Mouse (Mus musculus) neural tube, embryonic 15.5 days (tissue): ENCODE measurements around the gene Pwwp2b. TPM values are rescaled to one million over a fixed set of nuclear protein-coding genes. Genes with fewer than 3 reads are reported as not detected.

Experiments used
- ATAC-seq: fragments of 200-750 bp; cut with Nextera tagmentation; 2 replicates; pipeline ENCODE4 v1.8.0; 2017; ENCODE audit warnings: mild to moderate bottlenecking, moderate TSS enrichment, moderate library complexity; ENCODE audit not compliant: low FRiP score
- H3K27ac ChIP-seq: fragments of 300-500 bp; sonication (generic); replicated peaks from 2 replicates; pipeline ENCODE4 v1.5.1; 2015; ENCODE audit warnings: mild to moderate bottlenecking, inconsistent platforms
- H3K27me3 ChIP-seq: fragments of 300-500 bp; sonication (generic); replicated peaks from 2 replicates; pipeline ENCODE4 v1.6.1; 2015; ENCODE audit warnings: inconsistent platforms
- H3K36me3 ChIP-seq: fragments of 300-500 bp; sonication (generic); 2 replicates; pipeline ENCODE4 v1.6.1; 2015; ENCODE audit warnings: inconsistent platforms
- H3K4me1 ChIP-seq: fragments of 300-500 bp; sonication (generic); 2 replicates; pipeline ENCODE4 v1.6.1; 2015; ENCODE audit warnings: inconsistent platforms
- H3K4me2 ChIP-seq: fragments of 300-500 bp; sonication (generic); 2 replicates; pipeline ENCODE4 v1.6.1; 2015; ENCODE audit warnings: inconsistent platforms, mild to moderate bottlenecking, moderate library complexity
- H3K4me3 ChIP-seq: fragments of 300-500 bp; sonication (generic); replicated peaks from 2 replicates; pipeline ENCODE4 v1.5.1; 2015; ENCODE audit warnings: mild to moderate bottlenecking, inconsistent platforms
- H3K9ac ChIP-seq: fragments of 300-500 bp; sonication (generic); replicated peaks from 2 replicates; pipeline ENCODE4 v1.6.1; 2015; ENCODE audit warnings: mild to moderate bottlenecking, inconsistent platforms
- H3K9me3 ChIP-seq: fragments of 300-500 bp; sonication (generic); replicated peaks from 2 replicates; pipeline ENCODE4 v1.6.1; 2016; ENCODE audit warnings: inconsistent platforms
- WGBS: fragments of 180-500 bp; shearing (Covaris S2); methylation state at CpG from one replicate; pipeline ENCODE4 v1.1.7; 2015; ENCODE audit warnings: mixed read lengths; 5-methylcytosine and 5-hydroxymethylcytosine counted together
- polyA plus RNA-seq: library from polyadenylated mRNA; unstranded; fragments of >200 nt; fragmentation: Nextera tagmentation; extraction: Ambion mirVana; gene quantifications from 2 replicates; pipeline ENCODE4 v1.2.1, GENCODE M21; 2015

The Pwwp2b gene
- polyA plus RNA-seq, 1 experiment from 2014 or later = 5.8 TPM

DNA sequence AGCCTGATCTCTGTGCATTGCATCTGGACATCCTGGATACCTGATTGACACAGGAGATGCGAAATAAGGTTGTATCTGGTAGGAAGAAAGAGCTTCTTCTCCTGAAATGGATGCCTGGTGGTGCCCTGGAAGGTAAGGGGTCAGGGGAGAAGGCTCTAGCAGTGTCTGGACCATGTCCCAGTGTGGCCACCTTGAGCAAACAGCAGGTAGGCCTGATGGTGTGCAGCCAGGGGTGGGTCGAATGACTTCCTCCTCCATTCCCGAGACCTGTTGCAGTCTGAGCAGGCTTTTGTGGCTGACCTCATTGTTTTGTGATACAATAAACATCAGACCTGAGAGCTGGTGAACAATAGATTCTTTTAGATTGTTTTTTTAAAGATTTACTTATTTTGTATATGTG lies 33.8 kb downstream of the Pwwp2b start:
- no peaks in the 10 kb centered on the region for H3K27me3 ChIP-seq
- H3K4me2 ChIP-seq = no peak overlapping the region
- ATAC-seq = no peak
- no peaks in the 10 kb centered on the region for H3K36me3 ChIP-seq
- no peaks in the 10 kb centered on the region for H3K9me3 ChIP-seq
- H3K4me1 ChIP-seq = no peaks in the 10 kb centered on the region
- no peak overlapping the region for H3K4me3 ChIP-seq
- WGBS = 69% methylated on average over 3 of the region's 3 CpGs
- H3K27ac ChIP-seq = no peak overlapping the region
- no peak overlapping the region for H3K9ac ChIP-seq

DNA sequence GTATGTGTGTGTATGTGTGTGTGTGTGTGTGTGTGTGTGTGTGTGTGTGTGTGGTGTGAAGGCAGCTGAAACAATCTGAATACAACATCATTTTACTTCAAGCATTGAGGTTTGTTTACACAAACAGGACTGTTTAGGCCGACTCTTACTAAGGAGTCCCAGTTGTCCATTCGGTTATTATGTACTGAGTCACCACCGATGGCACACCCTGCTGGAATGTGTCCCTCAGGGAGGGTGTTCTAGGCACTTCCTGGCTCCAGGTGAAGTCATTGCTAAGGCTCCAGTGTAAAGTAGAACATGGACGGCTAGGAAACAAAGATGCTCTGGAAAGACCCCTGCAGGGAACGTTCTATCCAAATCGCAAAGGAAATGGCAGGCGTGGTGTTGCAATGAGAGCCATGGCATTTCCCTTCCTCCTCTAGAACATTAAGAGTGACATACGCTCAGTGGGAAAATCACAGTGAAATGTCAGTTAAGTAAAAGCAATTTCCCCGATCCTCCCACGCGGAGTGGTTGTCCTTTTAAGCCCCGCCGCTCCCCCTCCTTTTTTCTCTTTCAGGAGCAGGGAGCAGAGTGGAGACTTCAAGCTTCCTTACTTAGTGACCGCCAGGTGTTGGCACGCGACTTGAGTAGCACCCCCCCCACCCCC lies 37.1 kb downstream of the Pwwp2b start:
- no peak for ATAC-seq
- H3K36me3 ChIP-seq = no peaks in the 10 kb centered on the region
- no peaks in the 10 kb centered on the region for H3K9me3 ChIP-seq
- no peaks in the 10 kb centered on the region for H3K27me3 ChIP-seq
- no peak overlapping the region for H3K4me2 ChIP-seq
- no peaks in the 10 kb centered on the region for H3K4me1 ChIP-seq
- H3K27ac ChIP-seq = no peak overlapping the region
- H3K9ac ChIP-seq = no peak overlapping the region
- H3K4me3 ChIP-seq = no peak overlapping the region
- WGBS = 73% methylated on average over 16 of the region's 16 CpGs

DNA sequence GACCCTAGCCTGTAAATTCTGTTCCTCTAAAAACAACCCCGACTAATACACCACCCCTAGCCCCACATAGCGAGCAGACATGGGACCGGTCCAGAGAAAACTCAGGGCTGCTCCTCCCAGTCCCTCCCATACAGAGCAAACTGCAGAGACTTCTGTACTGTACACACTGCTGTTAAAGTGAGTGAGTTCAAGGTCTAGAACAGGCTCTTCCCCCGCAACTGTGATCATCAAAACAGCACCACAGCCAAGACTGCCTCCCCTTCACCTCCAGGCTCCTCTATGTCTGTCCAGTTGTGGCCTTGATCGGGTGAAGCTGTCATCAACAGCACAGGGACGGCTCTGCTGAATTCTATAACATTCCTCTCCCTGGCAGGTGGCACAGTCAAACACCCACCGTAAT lies 40.3 kb downstream of the Pwwp2b start:
- H3K36me3 ChIP-seq = no peaks in the 10 kb centered on the region
- H3K27ac ChIP-seq = no peak overlapping the region
- H3K27me3 ChIP-seq = no peaks in the 10 kb centered on the region
- H3K4me3 ChIP-seq = no peak overlapping the region
- 79% methylated on average over 7 of the region's 7 CpGs for WGBS
- H3K9ac ChIP-seq = no peak overlapping the region
- ATAC-seq = no peak
- H3K4me2 ChIP-seq = no peak overlapping the region
- H3K9me3 ChIP-seq = no peaks in the 10 kb centered on the region
- H3K4me1 ChIP-seq = no peaks in the 10 kb centered on the region

DNA sequence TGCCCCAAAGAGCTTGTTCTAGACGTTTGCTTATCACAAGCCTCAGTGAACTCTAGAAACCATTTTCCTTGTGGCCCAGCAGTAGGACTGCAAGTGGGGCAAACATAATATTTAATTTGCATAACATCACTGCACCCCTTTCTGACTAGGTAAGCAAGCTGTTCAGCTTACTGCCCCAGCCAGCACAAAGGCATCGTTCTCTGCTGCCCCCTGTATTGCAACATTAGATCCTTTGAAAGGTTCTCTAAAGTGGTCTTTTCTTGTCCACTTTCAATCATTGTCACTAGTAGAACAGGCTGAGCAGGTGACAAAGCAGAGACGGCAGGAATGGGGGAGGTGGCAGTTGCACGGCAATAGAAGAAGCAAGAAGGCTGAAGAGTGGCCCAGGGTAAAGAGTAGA lies 45.1 kb downstream of the Pwwp2b start:
- ATAC-seq = no peak
- WGBS = 42% methylated on average over 4 of the region's 4 CpGs
- no peak overlapping the region for H3K4me2 ChIP-seq

DNA sequence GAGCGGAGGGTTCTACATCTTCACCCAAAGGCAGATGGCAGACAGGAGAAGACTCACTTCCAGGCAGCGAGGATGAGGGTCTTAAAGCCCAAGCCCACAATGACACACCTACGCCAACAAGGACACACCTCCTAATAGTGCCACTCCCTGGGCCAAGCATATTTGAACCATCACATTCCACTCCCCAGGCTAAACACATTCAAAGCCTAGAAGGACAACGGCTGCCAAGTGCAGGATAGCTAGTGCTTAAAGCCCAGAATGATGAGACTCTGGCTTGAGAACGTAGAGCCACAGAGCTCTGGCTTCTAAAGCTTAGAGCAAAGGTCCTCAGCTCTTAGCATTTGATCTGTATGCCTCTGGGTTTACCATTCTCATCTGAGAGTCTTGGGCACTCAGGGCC lies 45.8 kb downstream of the Pwwp2b start:
- 85% methylated on average over 5 of the region's 5 CpGs for WGBS
- Histone ChIP-seq H3K9me3 (no peaks in the 10 kb centered on the region), H3K36me3 (no peaks in the 10 kb centered on the region), H3K27ac (no peak overlapping the region), H3K9ac (no peak overlapping the region), H3K27me3 (0 out of 2 replicates have a peak, but pooled peaks cover 4% of the 10 kb centered on the region), H3K4me3 (no peak overlapping the region), H3K4me1 (peaks cover 1% of the 10 kb centered on the region; the same call in 1 of the 2 replicates), H3K4me2 (no peak overlapping the region)
- no peak for ATAC-seq

More for the DNA sequence above, 45.1 kb downstream of the Pwwp2b start:
- Histone ChIP-seq H3K27me3 (no peaks in the 10 kb centered on the region), H3K4me3 (no peak overlapping the region), H3K9ac (no peak overlapping the region), H3K4me1 (no peaks in the 10 kb centered on the region), H3K36me3 (no peaks in the 10 kb centered on the region), H3K27ac (no peak overlapping the region), H3K9me3 (no peaks in the 10 kb centered on the region)

DNA sequence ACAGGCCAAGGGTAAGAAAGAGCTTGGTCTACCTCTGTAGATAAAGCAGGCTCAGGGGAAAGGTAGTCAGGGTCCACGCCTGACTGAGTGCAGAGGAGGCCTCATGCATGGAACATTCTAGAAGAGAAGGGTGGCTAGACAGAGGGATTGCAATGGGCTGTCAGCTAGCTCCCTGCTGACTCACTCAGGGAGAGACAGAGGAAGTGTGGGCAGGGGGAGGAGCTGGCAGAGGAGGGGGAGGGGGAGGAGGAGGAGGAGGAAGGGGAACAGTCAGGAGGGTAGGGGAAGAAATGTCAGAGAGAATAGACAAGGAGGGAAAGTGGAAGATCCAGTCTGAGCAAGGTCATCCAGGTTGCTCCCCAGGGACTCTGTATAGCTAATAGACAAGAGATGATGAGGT lies 47.4 kb downstream of the Pwwp2b start:
- no peaks in the 10 kb centered on the region for H3K36me3 ChIP-seq
- peaks cover 5% of the 10 kb centered on the region; the same call in 1 of the 2 replicates for H3K4me1 ChIP-seq
- no peaks in the 10 kb centered on the region for H3K9me3 ChIP-seq
- H3K27me3 ChIP-seq = 0 out of 2 replicates have a peak, but pooled peaks cover 4% of the 10 kb centered on the region
- ATAC-seq = no peak
- H3K9ac ChIP-seq = no peak overlapping the region
- WGBS = 80% methylated on average over 1 of the region's 1 CpGs
- H3K27ac ChIP-seq = no peak overlapping the region
- H3K4me3 ChIP-seq = no peak overlapping the region
- H3K4me2 ChIP-seq = no peak overlapping the region

DNA sequence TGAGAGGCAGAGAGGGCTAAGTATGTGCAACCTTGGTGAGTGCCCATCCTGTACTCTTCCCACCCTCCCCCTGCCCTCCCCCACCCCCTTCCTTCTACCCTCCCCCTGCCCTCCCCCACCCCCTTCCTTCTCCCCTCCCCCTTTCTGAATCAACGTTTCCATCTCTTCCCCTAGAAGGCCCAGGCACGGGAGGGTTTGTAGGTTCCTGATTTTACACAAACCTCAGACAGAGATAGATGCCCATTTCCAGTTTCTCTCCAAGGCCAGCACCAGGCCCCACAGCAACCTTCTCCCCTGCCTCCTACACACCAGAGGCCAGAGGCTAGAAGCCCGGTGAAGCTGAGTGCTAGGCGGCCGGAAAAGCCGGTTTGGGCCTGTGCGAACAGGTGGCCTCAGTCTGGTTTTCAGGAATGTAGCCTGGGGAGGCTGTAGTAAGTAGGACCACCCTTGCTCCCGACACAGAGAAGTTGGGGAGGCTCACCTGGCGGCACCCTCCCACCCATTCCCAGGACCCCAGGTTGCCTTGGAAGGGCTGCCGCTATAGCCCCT lies 48.3 kb downstream of the Pwwp2b start:
- no peak for ATAC-seq
- 81% methylated on average over 10 of the region's 10 CpGs for WGBS

DNA sequence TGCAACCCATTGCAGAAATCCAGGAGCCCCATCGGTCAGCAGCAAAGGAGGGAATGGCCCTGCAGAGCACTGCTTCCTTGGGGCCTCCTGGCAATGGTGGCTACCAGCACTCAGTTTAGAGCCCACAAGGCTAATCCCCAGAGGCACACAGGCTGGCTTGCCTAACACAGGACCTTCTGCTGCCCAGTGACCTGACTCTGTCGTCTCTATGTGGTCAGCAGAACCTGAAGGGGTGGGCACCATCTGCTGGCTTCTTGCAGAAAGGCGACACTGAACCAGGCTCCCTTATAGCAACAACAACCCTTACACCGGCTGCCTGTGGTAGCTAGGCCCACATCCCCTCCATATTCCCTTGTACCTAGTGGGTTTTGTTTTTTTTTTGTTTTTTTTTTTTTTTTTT lies 50.2 kb downstream of the Pwwp2b start:
- ATAC-seq = no peak
- Histone ChIP-seq H3K4me1 (peaks cover 5% of the 10 kb centered on the region; the same call in 1 of the 2 replicates), H3K27me3 (0 out of 2 replicates have a peak, but pooled peaks cover 6% of the 10 kb centered on the region), H3K9ac (no peak overlapping the region), H3K9me3 (no peaks in the 10 kb centered on the region), H3K27ac (no peak overlapping the region), H3K4me3 (no peak overlapping the region), H3K36me3 (no peaks in the 10 kb centered on the region), H3K4me2 (no peak overlapping the region)
- 47% methylated on average over 4 of the region's 4 CpGs for WGBS

More for the DNA sequence above, 48.3 kb downstream of the Pwwp2b start:
- Histone ChIP-seq H3K36me3 (no peaks in the 10 kb centered on the region), H3K4me2 (no peak overlapping the region), H3K4me3 (no peak overlapping the region), H3K9ac (no peak overlapping the region), H3K27ac (no peak overlapping the region), H3K4me1 (peaks cover 5% of the 10 kb centered on the region; the same call in 1 of the 2 replicates), H3K9me3 (no peaks in the 10 kb centered on the region), H3K27me3 (0 out of 2 replicates have a peak, but pooled peaks cover 6% of the 10 kb centered on the region)

DNA sequence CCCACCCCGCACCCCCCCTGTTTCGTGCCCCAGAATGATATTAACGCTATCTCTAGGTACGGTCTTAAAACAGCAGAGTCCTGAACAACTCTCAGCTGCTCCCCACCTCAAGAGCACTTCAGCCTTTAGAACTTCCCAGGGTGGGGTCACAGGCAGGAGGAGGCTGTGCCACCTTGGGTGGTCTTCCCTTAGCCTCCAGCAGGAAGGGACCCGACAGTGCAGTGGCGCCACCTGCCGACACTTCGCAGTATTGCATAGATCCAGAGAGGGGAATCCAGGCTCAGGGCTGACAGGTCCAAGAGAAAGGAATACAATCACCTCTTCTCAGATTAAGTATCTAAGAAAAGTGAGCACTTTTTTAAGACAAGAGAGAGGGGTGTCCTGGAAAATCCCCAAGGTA lies 51.1 kb downstream of the Pwwp2b start:
- Histone ChIP-seq H3K4me3 (no peak overlapping the region), H3K4me1 (peaks cover 5% of the 10 kb centered on the region; the same call in 1 of the 2 replicates), H3K36me3 (no peaks in the 10 kb centered on the region), H3K9ac (no peak overlapping the region), H3K27ac (no peak overlapping the region), H3K9me3 (no peaks in the 10 kb centered on the region), H3K27me3 (0 out of 2 replicates have a peak, but pooled peaks cover 6% of the 10 kb centered on the region), H3K4me2 (peak overlapping the region; percentile 23; the same call in 1 of the 2 replicates)
- WGBS = 11% methylated on average over 8 of the region's 8 CpGs
- peak; percentile 57; the same call in 1 of the 2 replicates for ATAC-seq

DNA sequence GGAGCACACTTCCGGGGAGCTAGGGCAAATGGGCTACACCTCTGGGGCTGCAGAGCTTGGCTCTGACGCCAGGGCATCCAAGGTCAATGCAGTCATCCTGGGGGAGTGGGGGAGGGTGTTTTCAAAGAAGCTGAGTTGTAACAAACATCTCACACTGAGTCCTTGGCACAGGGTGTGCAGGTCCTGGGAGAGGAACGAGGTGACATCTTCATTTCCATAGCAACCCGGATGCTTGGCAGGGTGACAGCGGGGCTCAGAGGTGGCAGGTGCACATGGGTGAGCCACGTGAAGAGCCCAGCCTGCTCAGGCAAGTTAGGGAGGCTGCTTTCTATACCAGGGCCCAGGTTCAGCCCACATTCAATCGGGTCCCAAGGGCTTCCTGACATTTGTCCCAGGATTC lies 52.1 kb downstream of the Pwwp2b start:
- Histone ChIP-seq H3K4me1 (peaks cover 5% of the 10 kb centered on the region; the same call in 1 of the 2 replicates), H3K27ac (no peak overlapping the region), H3K27me3 (0 out of 2 replicates have a peak, but pooled peaks cover 10% of the 10 kb centered on the region), H3K9ac (no peak overlapping the region), H3K4me3 (no peak overlapping the region), H3K4me2 (no peak overlapping the region), H3K9me3 (no peaks in the 10 kb centered on the region), H3K36me3 (no peaks in the 10 kb centered on the region)
- no peak for ATAC-seq
- 65% methylated on average over 7 of the region's 7 CpGs for WGBS

DNA sequence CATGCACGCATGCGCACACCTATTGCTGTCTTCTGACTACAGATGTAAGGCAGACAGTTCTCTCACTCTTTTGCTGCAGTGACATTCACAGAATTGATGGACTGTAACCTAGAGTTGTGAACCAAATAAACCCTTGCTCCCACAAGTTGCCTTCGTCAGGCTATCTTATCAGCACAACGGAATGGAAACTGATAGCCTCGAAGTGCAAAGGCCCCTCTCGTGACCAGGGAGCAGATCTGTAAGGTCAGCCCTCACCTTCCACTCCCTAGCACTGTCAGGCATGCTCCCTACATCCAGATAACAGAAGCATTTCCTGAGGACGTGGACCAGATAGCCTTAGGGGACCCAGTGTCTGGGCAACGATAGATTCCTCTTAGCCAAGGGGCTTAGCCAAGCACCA lies 53.2 kb downstream of the Pwwp2b start:
- 78% methylated on average over 8 of the region's 8 CpGs for WGBS
- H3K9me3 ChIP-seq = no peaks in the 10 kb centered on the region
- 0 out of 2 replicates have a peak, but pooled peaks cover 12% of the 10 kb centered on the region for H3K27me3 ChIP-seq
- H3K4me3 ChIP-seq = no peak overlapping the region
- no peak overlapping the region for H3K27ac ChIP-seq
- H3K9ac ChIP-seq = no peak overlapping the region
- no peaks in the 10 kb centered on the region for H3K36me3 ChIP-seq
- peaks cover 5% of the 10 kb centered on the region; the same call in 1 of the 2 replicates for H3K4me1 ChIP-seq
- H3K4me2 ChIP-seq = no peak overlapping the region
- no peak for ATAC-seq

DNA sequence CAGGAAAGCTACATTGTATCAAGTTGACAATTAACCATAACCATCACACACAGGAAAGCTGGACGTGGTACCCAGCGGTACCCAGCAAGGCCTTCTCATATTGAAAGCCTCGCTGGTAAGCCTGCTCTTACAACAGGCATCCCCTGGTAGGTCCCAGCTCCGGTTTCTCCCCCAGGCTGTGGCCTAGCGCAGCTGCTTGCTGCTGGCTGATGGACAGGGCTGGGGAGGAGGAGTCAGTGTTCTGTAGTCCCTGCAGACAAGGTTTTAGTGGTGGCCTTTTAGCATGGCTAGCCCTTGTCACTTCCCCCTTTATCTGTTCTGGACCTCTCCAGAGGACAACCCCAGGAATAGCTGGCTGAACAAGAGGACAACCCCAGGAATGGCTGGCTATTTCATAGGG lies 54.0 kb downstream of the Pwwp2b start:
- Histone ChIP-seq H3K4me1 (peaks cover 5% of the 10 kb centered on the region; the same call in 1 of the 2 replicates), H3K27ac (no peak overlapping the region), H3K4me2 (no peak overlapping the region), H3K27me3 (0 out of 2 replicates have a peak, but pooled peaks cover 12% of the 10 kb centered on the region), H3K9ac (no peak overlapping the region), H3K4me3 (no peak overlapping the region), H3K36me3 (no peaks in the 10 kb centered on the region), H3K9me3 (no peaks in the 10 kb centered on the region)
- no peak for ATAC-seq
- 53% methylated on average over 5 of the region's 5 CpGs for WGBS
